Mouse (Mus musculus): ENCODE measurements at regions not wholly inside any gene's neighbourhood (a gene's known extent, or its start where the extent isn't known, plus 50 kb on each side); places are given as distances from the start of the nearest gene placed in this dataset.

GRCm38 (mm10) chr9:120820892-120821291 is 108.1 kb upstream of the Ctnnb1 start:
- no peak for DNase-seq

- DNase-seq = peak in 1 of 2 experiments; percentile 25
These were observed 105.6 kb upstream of the Ctnnb1 start for GRCm38 (mm10) chr9:120823397-120823796.

GRCm38 (mm10) chr9:120826266-120826665 is 102.8 kb upstream of the Ctnnb1 start:
- no peak for DNase-seq

GRCm38 (mm10) chr9:120830526-120830925 is 98.5 kb upstream of the Ctnnb1 start:
- DNase-seq = peak; percentile 93 to 94

- no peak for DNase-seq
These were observed 94.8 kb upstream of the Ctnnb1 start for GRCm38 (mm10) chr9:120834166-120834565.

GRCm38 (mm10) chr9:120835621-120836020 is 93.4 kb upstream of the Ctnnb1 start:
- DNase-seq = peak; percentile 42 to 52

GRCm38 (mm10) chr9:120837431-120838150 is 91.4 kb upstream of the Ctnnb1 start:
- peak; percentile 45 to 47 for DNase-seq

GRCm38 (mm10) chr9:120843753-120844152 is 85.3 kb upstream of the Ctnnb1 start:
- DNase-seq = no peak

GRCm38 (mm10) chr9:120845538-120845937 is 83.5 kb upstream of the Ctnnb1 start:
- DNase-seq = no peak

GRCm38 (mm10) chr9:120847649-120848048 is 81.4 kb upstream of the Ctnnb1 start:
- DNase-seq = peak; percentile 66 to 67

- no peak for DNase-seq
These were observed 80.1 kb upstream of the Ctnnb1 start for GRCm38 (mm10) chr9:120848962-120849361.

GRCm38 (mm10) chr9:120850092-120850491 is 78.9 kb upstream of the Ctnnb1 start:
- DNase-seq = no peak

GRCm38 (mm10) chr9:120851914-120852313 is 77.1 kb upstream of the Ctnnb1 start:
- no peak for DNase-seq

GRCm38 (mm10) chr9:120852572-120852971 is 76.4 kb upstream of the Ctnnb1 start:
- DNase-seq = no peak

GRCm38 (mm10) chr9:120853032-120853597 is 75.9 kb upstream of the Ctnnb1 start:
- DNase-seq = no peak

- DNase-seq = no peak
These were observed 74.7 kb upstream of the Ctnnb1 start for GRCm38 (mm10) chr9:120854351-120854750.

- peak; percentile 39 to 45 for DNase-seq
These were observed 73.5 kb upstream of the Ctnnb1 start for GRCm38 (mm10) chr9:120855293-120856050.

GRCm38 (mm10) chr9:120857849-120858510 is 71.0 kb upstream of the Ctnnb1 start:
- DNase-seq = no peak

- no peak for DNase-seq
These were observed 67.9 kb upstream of the Ctnnb1 start for GRCm38 (mm10) chr9:120860969-120861595.

GRCm38 (mm10) chr9:120861788-120862345 is 67.1 kb upstream of the Ctnnb1 start:
- peak in 1 of 2 experiments; percentile 33 for DNase-seq

GRCm38 (mm10) chr9:120864410-120864809 is 64.6 kb upstream of the Ctnnb1 start:
- no peak for DNase-seq

- peak; percentile 52 to 71 for DNase-seq
These were observed 62.8 kb upstream of the Ctnnb1 start for GRCm38 (mm10) chr9:120866251-120866650.

Measured in cerebellum, postnatal 14 days (tissue).